Mouse (Mus musculus) cortical plate, adult 2 months (tissue): ENCODE measurements around the gene Gvin1.

ENCODE experiments used
- CTCF ChIP-seq: fragments of 200-500 bp; IDR thresholded peaks from 2 replicates; pipeline ENCODE4 v1.5.1; 2011; ENCODE audit warnings: mild to moderate bottlenecking, control low read depth, low read length; ENCODE audit not compliant: insufficient read depth; ENCODE audit errors: extremely low read depth
- POLR2A ChIP-seq: fragments of 200-500 bp; IDR thresholded peaks from 2 replicates; pipeline ENCODE4 v1.6.1; 2011; ENCODE audit warnings: mild to moderate bottlenecking, low read length, control low read depth; ENCODE audit not compliant: insufficient read depth; ENCODE audit errors: extremely low read depth

DNA sequence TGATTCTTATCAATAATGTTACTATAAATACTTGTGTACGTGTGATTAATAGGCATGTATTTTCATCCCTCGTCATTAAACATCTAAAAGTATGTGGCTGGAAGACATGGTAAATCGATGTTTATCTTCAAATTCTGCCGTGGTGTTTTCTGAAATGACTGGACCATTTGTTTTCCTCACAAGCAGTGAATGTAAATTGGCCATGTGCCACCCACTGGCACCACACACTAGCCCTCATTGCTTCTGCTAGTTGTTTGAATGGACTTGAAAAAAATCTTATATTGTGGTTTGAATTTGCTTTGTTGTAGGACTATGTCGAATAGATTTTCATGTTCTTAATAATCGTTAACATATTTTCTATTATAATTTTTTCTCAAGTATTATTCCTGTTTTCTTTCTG lies 30.5 kb upstream of the Gvin1 start:
- TF ChIP-seq POLR2A = no peak
- no peak for TF ChIP-seq CTCF
